Mouse (Mus musculus) lung, adult 2 months (tissue): ENCODE measurements around the gene Inpp5e.

ENCODE experiments used
- CTCF ChIP-seq: fragments of 200-500 bp; IDR thresholded peaks from 2 replicates; pipeline ENCODE4 v1.5.1; 2011; ENCODE audit warnings: mild to moderate bottlenecking, low read length, control low read depth; ENCODE audit not compliant: insufficient read depth
- POLR2A ChIP-seq: fragments of 200-500 bp; IDR thresholded peaks from 2 replicates; pipeline ENCODE4 v1.6.1; 2011; ENCODE audit warnings: low read depth, mild to moderate bottlenecking, control low read depth, low read length, borderline replicate concordance; ENCODE audit errors: extremely low read depth

DNA sequence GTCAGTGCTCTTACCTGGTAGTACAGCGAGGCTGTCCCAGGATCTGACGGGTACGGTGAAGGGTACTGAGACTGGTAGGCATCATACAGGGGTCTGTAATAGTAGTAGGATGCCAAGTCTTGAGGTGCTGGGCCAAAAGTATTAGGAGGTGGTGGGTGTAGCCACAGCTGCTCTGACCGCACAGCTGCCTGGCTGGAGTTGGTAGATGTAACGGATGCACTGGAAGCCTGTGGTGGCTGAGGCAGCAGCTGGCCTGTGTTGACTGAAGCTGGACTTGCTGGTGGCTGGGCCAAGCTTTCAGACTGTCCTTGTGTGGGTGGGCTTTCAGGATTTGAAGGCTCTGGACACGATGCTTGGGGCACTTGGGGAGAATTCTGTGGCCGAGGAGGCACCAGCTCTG, 29.4 kb upstream of the Inpp5e start:
- TF ChIP-seq CTCF (no peak), POLR2A (no peak)
